Mouse (Mus musculus) megakaryocyte, embryonic 14.5 days (primary cell): ENCODE measurements around the gene Frmd6. TPM values are rescaled to one million over a fixed set of nuclear protein-coding genes. Genes with fewer than 3 reads are reported as not detected.

Experiments
- H3K27me3 ChIP-seq: replicated peaks from 2 replicates; pipeline ENCODE3; 2012; ENCODE audit warnings: inconsistent platforms
- H3K36me3 ChIP-seq: replicated peaks from 2 replicates; pipeline ENCODE3; 2012; ENCODE audit warnings: low read length, inconsistent platforms, mixed read lengths
- H3K4me1 ChIP-seq: 2 replicates; pipeline ENCODE4 v1.6.1; 2012; ENCODE audit warnings: inconsistent platforms
- H3K4me3 ChIP-seq: replicated peaks from 2 replicates; pipeline ENCODE3; 2012; ENCODE audit warnings: moderate library complexity, mild to moderate bottlenecking, inconsistent platforms
- H3K9me3 ChIP-seq: 2 replicates; pipeline ENCODE4 v1.6.1; 2012; ENCODE audit warnings: inconsistent platforms
- FLI1 ChIP-seq: IDR thresholded peaks from 2 replicates; pipeline ENCODE4 v1.6.1; 2012; ENCODE audit warnings: low read length, inconsistent platforms, mixed read lengths
- GATA1 ChIP-seq: IDR thresholded peaks from 3 replicates; pipeline ENCODE4 v1.6.1; 2012; ENCODE audit warnings: mixed read lengths, low read length, inconsistent platforms, borderline replicate concordance
- polyA plus RNA-seq: library from polyadenylated mRNA; stranded (reverse); fragments of >175 nt; gene quantifications from 2 replicates; pipeline ENCODE4 v1.2.3, GENCODE M21; 2012; ENCODE audit warnings: low replicate concordance; ENCODE audit not compliant: insufficient read depth

Frmd6 gene
- polyA plus RNA-seq, 1 experiment: 4.0 TPM

DNA sequence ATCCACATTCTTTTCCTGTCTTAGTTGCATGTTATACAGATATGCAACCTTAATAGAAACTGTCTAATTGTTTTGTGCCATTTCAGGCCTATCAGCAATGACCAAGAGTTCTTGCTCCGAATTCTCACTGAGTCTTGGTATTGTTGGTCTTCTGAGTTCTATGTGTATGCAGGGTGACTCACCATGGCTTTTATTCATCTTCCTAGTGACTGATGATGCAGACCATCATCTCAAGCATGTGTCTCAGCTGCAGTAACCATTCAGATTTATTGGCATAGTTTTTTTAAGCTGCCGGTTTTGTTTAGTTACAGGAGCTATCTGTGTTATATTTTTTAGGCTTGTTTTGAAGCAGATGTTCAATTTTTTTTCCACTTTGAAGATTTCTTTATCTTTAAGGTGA, 20.1 kb downstream of the Frmd6 start:
- Histone ChIP-seq H3K4me1 (peaks cover 7% of the 10 kb centered on the region), H3K27me3 (no peaks in the 10 kb centered on the region), H3K36me3 (peaks cover 16% of the 10 kb centered on the region), H3K9me3 (peaks cover 9% of the 10 kb centered on the region), H3K4me3 (no peak overlapping the region)
- TF ChIP-seq FLI1: no peak

DNA sequence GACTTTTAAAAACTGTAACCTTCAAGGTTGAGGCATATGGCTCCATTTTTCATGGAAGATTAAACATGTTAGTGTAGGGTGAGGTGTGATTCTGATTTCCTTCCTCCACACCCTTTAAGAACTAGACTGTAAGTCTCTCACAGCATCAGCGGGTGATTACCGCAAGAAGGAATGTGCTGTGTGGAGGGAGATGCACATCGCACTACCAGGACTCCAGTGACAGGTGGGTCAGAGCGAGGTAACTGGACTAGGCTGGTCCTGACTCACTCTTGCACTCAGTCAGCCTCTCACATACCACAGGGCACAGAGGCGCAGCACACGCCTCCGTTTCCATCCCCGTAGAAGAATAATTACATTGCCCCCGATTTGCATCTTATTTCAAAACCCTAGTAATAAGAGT, 23.7 kb downstream of the Frmd6 start:
- H3K27me3 ChIP-seq: no peaks in the 10 kb centered on the region
- H3K4me3 ChIP-seq: no peak overlapping the region
- H3K36me3 ChIP-seq: peaks cover 6% of the 10 kb centered on the region
- peaks cover 24% of the 10 kb centered on the region for H3K4me1 ChIP-seq
- TF ChIP-seq GATA1: no peak
- TF ChIP-seq FLI1: no peak
- H3K9me3 ChIP-seq: no peaks in the 10 kb centered on the region

DNA sequence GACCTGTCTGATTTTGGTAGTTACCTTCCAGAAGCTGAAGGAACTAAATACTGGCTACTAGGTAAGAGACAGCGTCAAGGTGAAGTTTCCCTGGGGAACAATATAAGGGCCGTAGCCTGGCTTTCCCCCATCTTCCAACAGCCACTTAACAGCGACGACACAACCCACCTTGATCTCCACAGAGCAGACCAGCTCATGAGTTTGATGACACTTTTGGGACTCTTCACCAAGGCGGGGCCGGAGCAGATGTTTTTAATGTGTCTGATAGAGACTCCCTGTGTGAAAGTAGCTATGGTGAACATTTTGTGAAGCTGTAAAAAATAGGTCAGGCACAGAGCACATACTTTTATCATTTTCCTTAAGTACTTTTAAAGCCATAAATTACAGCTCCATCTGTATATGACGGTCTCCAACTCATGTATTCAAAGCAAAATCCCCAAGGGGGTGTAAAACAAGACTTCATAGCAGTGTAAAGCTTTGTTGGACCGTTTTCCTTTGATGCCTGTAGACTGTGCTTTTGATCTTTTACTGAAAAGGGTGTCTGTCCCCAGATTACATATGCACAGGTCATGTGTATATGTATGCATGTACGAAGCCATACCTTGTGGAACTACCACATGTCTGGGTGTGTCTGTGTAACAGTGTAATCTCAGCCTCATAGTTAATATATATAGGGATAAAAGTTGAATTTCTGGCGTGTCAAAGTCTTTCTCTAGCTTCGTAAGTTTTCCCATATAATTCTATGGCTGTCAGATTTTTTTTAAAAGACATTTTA, 24.4 kb downstream of the Frmd6 start:
- H3K36me3 ChIP-seq: peaks cover 6% of the 10 kb centered on the region
- H3K4me1 ChIP-seq: peaks cover 25% of the 10 kb centered on the region
- H3K9me3 ChIP-seq: no peaks in the 10 kb centered on the region
- H3K27me3 ChIP-seq: no peaks in the 10 kb centered on the region
- H3K4me3 ChIP-seq: no peak overlapping the region
- TF ChIP-seq GATA1 (no peak), FLI1 (no peak)

DNA sequence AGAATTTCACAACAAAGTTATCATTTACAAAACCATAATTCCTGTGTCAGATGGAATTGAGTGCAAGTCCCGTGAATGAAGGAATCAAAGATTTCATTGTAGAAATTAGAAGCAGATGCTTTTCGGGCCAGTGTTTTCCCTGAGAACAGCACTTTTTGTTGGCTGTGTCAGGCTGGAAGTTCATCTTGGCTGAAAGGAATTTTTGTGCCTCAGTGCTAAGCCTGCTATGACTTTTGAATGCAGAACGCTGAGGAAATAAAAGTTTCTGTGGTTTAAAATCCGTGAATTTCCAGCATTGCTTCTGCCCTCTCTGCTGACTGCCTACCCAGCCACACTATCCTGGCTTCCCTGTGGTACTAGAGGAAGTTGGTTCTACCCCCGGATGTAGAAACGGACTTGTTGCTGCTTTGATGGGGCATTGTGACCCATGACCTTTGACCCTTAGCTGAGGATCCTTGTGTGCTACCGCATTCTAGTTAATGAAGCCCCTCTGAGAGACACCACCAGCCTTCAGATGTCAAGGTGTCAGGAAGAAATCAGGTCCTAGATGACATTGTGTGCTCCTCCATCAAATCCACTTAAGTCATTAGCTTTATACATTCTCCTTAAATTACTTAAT, 26.1 kb downstream of the Frmd6 start:
- no peak for TF ChIP-seq FLI1
- TF ChIP-seq GATA1: no peak
- H3K4me1 ChIP-seq: peaks cover 26% of the 10 kb centered on the region
- H3K4me3 ChIP-seq: no peak overlapping the region
- peaks cover 6% of the 10 kb centered on the region for H3K36me3 ChIP-seq
- no peaks in the 10 kb centered on the region for H3K9me3 ChIP-seq
- no peaks in the 10 kb centered on the region for H3K27me3 ChIP-seq

DNA sequence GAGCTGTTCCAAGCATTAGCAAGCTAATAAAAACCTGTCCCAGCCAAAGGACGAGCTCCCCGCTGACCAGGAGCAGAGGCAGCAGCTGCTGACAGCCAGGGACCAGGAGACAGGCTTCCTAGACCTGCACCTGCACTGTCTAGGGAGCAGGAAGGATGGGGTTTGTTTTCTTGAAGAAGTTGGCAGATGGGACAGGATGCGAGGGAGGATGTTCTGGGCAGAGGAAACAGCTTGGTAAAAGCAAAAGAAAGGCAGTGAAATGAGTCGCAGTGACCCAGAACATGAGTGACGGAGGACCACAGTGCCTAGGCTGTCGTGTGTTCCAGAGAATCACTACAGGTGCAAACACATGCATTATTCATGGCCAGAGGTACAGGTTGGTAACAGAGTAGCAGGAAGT, 27.7 kb downstream of the Frmd6 start:
- no peak for TF ChIP-seq FLI1
- Histone ChIP-seq H3K4me3 (no peak overlapping the region), H3K36me3 (peaks cover 14% of the 10 kb centered on the region), H3K27me3 (no peaks in the 10 kb centered on the region), H3K9me3 (no peaks in the 10 kb centered on the region), H3K4me1 (peaks cover 32% of the 10 kb centered on the region)

DNA sequence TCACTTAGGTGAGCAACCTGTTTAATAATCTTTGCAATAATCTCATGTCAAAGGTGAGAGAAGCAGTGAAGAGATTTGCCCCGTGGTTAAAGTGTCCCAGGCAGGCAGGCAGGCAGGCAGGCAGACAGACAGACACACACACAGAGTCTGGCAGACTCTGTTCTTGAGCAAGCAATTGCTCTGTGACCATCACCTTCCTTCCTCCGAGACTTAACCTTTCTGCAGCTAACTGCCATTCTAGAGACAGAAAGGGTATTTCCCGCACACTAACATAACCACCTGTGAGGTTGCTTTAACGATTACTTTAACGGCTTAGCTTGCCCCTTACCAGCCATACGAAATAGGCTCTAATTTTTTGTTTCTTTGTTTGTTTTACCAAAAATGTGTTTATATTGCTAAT, 30.4 kb downstream of the Frmd6 start:
- no peaks in the 10 kb centered on the region for H3K9me3 ChIP-seq
- no peak for TF ChIP-seq GATA1
- TF ChIP-seq FLI1: no peak
- peaks cover 32% of the 10 kb centered on the region for H3K4me1 ChIP-seq
- H3K4me3 ChIP-seq: no peak overlapping the region
- peaks cover 14% of the 10 kb centered on the region for H3K36me3 ChIP-seq
- H3K27me3 ChIP-seq: no peaks in the 10 kb centered on the region

DNA sequence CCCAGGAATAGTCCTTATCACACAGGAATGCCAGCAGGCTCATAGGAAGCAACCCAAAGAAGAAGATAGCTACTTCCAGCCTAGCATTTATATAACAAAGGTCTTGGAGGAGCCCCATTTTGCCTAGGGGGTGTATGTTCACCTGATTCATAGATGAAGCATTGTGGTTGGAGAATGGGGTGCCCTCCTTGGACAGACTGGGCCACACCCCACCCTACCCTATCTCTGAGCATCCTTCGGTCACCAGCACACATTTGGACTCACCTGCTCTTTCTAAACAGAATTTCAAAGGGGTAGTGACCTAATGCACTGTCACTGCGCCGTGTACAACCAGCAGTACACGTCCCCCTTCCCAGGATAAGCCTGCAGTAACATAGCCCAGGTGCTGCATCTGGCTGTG, 31.5 kb downstream of the Frmd6 start:
- H3K36me3 ChIP-seq: peaks cover 14% of the 10 kb centered on the region
- H3K9me3 ChIP-seq: no peaks in the 10 kb centered on the region
- TF ChIP-seq FLI1 (no peak), GATA1 (no peak)

DNA sequence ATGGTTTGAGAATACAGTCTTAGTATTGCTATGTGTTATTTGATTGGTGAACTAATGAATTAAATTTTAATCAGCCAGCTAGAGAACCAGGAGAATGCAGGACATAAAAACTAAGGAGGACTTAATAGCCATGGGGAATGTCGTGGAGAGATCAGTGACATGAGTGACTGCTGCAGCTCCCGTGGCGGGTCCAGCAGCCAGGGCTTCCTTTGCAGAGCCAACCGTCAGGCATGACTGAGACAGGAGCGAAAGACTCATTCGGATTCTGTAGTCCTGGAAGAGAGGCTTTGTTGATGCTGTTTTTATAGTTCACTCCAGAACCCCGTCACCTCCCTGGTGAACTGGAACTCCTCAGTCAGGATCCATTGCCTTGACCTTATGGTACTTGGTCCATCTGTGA, 38.0 kb downstream of the Frmd6 start:
- H3K4me3 ChIP-seq: no peak overlapping the region
- peaks cover 50% of the 10 kb centered on the region for H3K36me3 ChIP-seq
- TF ChIP-seq FLI1 (no peak), GATA1 (no peak)
- H3K4me1 ChIP-seq: peaks cover 33% of the 10 kb centered on the region
- no peaks in the 10 kb centered on the region for H3K9me3 ChIP-seq
- no peaks in the 10 kb centered on the region for H3K27me3 ChIP-seq

More for the DNA sequence above, 31.5 kb downstream of the Frmd6 start:
- Histone ChIP-seq H3K4me1 (peaks cover 28% of the 10 kb centered on the region), H3K27me3 (no peaks in the 10 kb centered on the region), H3K4me3 (no peak overlapping the region)

DNA sequence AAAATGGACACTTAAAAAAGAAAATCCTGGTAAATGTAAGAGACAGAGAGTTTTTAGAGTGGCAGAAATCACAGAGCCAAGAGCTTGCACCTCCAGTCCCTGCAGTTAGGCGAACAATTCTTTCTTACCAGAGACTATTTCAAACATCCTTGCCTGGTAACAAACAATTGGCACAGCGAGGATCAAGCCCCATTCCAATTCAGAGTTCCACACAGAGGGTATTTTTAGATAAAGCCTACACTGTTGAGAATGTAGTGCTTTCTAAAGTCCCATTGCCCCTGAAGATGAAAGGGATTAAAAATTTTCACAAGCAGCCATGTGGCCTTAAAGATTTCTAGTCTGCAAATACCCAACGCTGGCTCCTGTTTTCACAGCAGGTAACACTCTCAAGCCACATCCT, 42.5 kb downstream of the Frmd6 start:
- H3K36me3 ChIP-seq: peaks cover 75% of the 10 kb centered on the region
- TF ChIP-seq FLI1: no peak

DNA sequence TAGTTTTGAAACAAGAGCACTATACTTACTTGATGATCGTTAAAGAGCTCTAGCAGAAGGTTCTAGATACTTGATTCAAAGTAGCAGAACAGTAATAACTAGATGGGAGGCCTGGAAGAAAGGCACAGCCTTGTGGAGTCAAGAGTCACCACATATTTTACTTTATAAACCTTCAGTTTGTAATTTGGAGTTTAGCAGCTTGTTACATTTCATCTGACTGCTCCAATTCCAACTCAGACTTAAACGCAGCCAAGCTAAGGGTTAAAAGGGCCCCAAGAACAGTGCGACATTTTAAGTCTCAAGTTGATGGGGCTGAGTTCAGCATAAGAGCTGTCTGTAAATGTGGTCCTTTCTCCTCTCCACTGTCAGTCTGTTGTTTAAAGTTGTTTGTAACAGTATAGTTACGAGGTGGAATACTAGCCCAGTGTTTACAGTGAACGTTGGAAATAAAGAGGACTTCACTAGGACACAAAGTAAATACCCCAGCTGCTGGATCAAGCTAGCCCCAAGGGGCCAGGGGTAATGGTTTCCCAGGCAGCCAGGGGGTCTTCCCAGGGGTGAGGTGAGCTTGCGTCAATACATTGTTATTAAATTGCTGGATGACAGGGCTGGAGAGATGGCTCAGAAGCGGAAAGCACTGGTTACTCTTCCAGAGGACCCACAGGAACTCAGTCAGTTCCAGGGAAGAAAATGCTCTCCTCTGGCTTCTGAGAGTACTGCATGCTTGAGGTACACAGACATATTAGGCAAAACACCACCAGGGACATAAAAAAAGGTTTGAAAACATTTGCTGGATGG, 43.1 kb downstream of the Frmd6 start:
- Histone ChIP-seq H3K9me3 (no peaks in the 10 kb centered on the region), H3K36me3 (peaks cover 75% of the 10 kb centered on the region), H3K4me3 (no peak overlapping the region), H3K27me3 (no peaks in the 10 kb centered on the region), H3K4me1 (peaks cover 32% of the 10 kb centered on the region)
- TF ChIP-seq GATA1 (no peak), FLI1 (no peak)

More for the DNA sequence above, 42.5 kb downstream of the Frmd6 start:
- Histone ChIP-seq H3K9me3 (no peaks in the 10 kb centered on the region), H3K4me3 (no peak overlapping the region), H3K27me3 (no peaks in the 10 kb centered on the region), H3K4me1 (peaks cover 35% of the 10 kb centered on the region)
